Mouse (Mus musculus): ENCODE data around the gene Mypn. TPM values are rescaled to one million over a fixed set of nuclear protein-coding genes. Genes with fewer than 3 reads are reported as not detected.

Mypn gene
- total and polyA plus RNA-seq, 2 experiments from 2014 or later: 0.22 to 0.74 TPM

DNA sequence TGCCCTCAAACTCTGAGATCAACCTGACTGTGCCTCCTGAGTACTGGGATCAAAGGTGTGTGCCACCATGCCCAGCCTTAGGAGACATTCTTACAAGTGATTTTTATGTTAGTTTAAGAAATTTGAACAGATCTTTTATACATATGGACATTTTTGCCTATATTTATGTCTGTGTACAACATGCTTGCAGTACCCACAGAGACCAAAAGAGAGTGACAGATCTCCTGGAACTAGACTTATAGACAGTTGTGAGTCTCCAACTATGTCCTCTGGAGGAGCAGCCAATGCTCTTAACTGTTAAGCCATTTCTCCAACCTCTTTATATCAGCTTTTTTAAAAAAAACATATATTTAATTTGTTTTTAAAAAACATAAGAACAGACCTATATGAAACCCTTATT, 51.4 kb downstream of the Mypn start:
- H3K27me3 ChIP-seq (ENCODE audit: insufficient read depth, low read length): no peaks in the 10 kb centered on the region

DNA sequence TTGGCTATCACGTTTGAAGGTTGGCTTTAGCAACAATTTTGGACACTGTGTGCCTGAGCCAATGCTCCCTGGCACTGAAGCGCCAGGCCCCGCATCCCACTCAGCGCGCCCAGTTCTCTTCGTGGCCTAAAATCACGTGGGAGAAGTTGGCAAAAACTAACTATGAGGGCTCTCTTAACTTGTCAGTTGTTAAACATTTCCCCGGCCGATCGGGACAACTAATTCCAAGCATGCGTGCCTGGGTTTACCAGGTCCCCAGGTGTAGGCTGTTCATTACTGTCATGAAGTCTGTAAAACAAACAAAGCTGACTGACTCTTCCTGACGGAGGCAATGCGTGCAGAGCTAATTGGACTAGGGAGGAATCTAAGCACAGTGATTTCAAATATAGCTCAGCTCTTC, 61.1 kb downstream of the Mypn start:
- no peak for DNase-seq (ENCODE audit: low spot score)
- no peak for TF ChIP-seq CTCF (IDR thresholded peaks at IDR 0.05)
- Histone ChIP-seq H3K27me3 (ENCODE audit: insufficient read depth, low read length) (no peaks in the 10 kb centered on the region), H3K36me3 (ENCODE audit: insufficient read depth, low read length) (no peaks in the 10 kb centered on the region), H3K27ac (ENCODE audit: low read depth, low read length) (no peak overlapping the region), H3K4me3 (ENCODE audit: low read depth, low read length) (no peak overlapping the region), H3K4me2 (ENCODE audit: low read depth, low read length, poor library complexity, severe bottlenecking) (no peak overlapping the region), H3K9ac (replicated peaks; ENCODE audit: low read length, poor library complexity, severe bottlenecking) (no peak overlapping the region), H3K4me1 (ENCODE audit: insufficient read depth, low read length) (no peaks in the 10 kb centered on the region), H3K9me3 (ENCODE audit: low read length) (no peaks in the 10 kb centered on the region)
- WGBS: 90% methylated on average over 13 of the region's 13 CpGs
- no peak for ATAC-seq (ENCODE audit: low FRiP score)

More for the DNA sequence above, 51.4 kb downstream of the Mypn start:
- Histone ChIP-seq H3K4me2 (ENCODE audit: low read depth, low read length, poor library complexity, severe bottlenecking) (no peak overlapping the region), H3K36me3 (ENCODE audit: insufficient read depth, low read length) (no peaks in the 10 kb centered on the region), H3K4me1 (ENCODE audit: insufficient read depth, low read length) (no peaks in the 10 kb centered on the region), H3K27ac (ENCODE audit: low read depth, low read length) (no peak overlapping the region), H3K9me3 (ENCODE audit: low read length) (no peaks in the 10 kb centered on the region), H3K4me3 (ENCODE audit: low read depth, low read length) (no peak overlapping the region), H3K9ac (replicated peaks; ENCODE audit: low read length, poor library complexity, severe bottlenecking) (no peak overlapping the region)
- 0 out of 2 replicates have a peak, but pooled peaks have one; percentile 21 for TF ChIP-seq CTCF (IDR thresholded peaks at IDR 0.05)
- DNase-seq (ENCODE audit: low spot score): no peak
- ATAC-seq (ENCODE audit: low FRiP score): no peak

DNA sequence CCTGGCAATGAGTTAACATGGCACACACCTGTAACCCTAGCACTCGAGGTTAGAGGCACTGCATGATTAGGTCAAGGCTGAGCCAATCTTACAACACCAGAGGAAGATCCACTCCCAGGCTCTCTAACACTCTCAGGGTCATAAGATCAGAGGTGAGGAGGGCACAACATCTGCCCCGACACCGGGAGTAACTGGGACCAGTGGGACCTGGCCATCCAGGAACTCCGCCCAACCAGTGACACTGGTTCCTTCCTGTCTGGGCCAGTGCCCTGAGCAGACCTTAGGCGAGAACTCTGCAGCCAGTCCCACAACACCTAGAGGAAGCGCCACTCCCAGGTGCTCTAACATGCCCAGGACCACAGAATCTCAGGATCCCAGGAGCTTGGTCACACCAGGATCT, 67.3 kb downstream of the Mypn start:
- Histone ChIP-seq H3K4me1 (ENCODE audit: insufficient read depth, low read length) (no peaks in the 10 kb centered on the region), H3K4me3 (ENCODE audit: low read depth, low read length) (no peak overlapping the region), H3K27me3 (ENCODE audit: insufficient read depth, low read length) (no peaks in the 10 kb centered on the region), H3K9me3 (ENCODE audit: low read length) (no peaks in the 10 kb centered on the region), H3K9ac (replicated peaks; ENCODE audit: low read length, poor library complexity, severe bottlenecking) (no peak overlapping the region), H3K36me3 (ENCODE audit: insufficient read depth, low read length) (no peaks in the 10 kb centered on the region), H3K4me2 (ENCODE audit: low read depth, low read length, poor library complexity, severe bottlenecking) (no peak overlapping the region), H3K27ac (ENCODE audit: low read depth, low read length) (no peak overlapping the region)
- WGBS: 89% methylated on average over 6 of the region's 6 CpGs
- ATAC-seq (ENCODE audit: low FRiP score) (no peak), DNase-seq (ENCODE audit: low spot score) (no peak)
- TF ChIP-seq CTCF (IDR thresholded peaks at IDR 0.05): no peak

DNA sequence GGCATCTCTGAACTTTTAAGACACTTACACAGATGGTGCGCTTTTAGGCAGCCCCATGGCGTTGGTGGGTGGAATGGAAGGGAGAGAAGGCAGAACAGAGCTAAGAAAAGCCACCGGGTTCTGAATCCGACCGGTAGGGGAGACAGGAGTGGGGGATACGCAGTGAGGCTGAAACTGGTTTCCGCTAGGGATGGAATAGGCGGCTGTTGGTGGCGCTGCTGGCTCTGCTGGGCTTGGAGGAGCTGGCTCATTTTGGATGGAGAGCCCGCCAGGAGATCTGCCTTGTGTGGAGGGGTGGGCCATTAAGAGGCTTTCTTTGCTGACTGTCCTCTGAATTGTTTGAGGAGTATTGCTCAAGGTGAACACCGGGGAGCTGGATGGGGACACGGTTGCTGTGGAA, 68.1 kb downstream of the Mypn start:
- Histone ChIP-seq H3K4me1 (ENCODE audit: insufficient read depth, low read length) (no peaks in the 10 kb centered on the region), H3K9me3 (ENCODE audit: low read length) (no peaks in the 10 kb centered on the region), H3K27me3 (ENCODE audit: insufficient read depth, low read length) (no peaks in the 10 kb centered on the region), H3K4me2 (ENCODE audit: low read depth, low read length, poor library complexity, severe bottlenecking) (no peak overlapping the region), H3K4me3 (ENCODE audit: low read depth, low read length) (no peak overlapping the region), H3K9ac (replicated peaks; ENCODE audit: low read length, poor library complexity, severe bottlenecking) (no peak overlapping the region), H3K27ac (ENCODE audit: low read depth, low read length) (no peak overlapping the region), H3K36me3 (ENCODE audit: insufficient read depth, low read length) (no peaks in the 10 kb centered on the region)
- no peak for TF ChIP-seq CTCF (IDR thresholded peaks at IDR 0.05)
- DNase-seq (ENCODE audit: low spot score) (no peak), ATAC-seq (ENCODE audit: low FRiP score) (no peak)
- WGBS: 57% methylated on average over 12 of the region's 12 CpGs

DNA sequence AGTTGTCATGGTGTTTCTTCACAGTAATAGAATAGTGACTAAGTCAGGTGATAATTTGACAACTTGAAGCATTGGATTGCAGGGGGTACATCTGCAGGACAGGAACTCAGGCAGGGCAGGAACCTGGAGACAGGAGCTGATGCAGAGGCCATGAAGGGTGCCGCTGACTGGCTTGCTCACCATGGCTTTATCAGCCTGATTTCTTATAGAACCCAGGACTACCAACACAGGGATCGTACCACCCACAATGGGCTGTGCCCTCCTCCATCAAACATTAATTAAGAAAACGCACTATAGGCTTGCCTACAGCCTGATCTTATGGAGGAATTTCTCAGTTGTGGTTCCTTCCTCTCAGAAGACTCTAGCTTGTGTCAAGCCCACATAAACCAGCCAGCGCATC, 70.4 kb downstream of the Mypn start:
- Histone ChIP-seq H3K27ac (ENCODE audit: low read depth, low read length) (no peak overlapping the region), H3K27me3 (ENCODE audit: insufficient read depth, low read length) (no peaks in the 10 kb centered on the region), H3K9ac (replicated peaks; ENCODE audit: low read length, poor library complexity, severe bottlenecking) (no peak overlapping the region), H3K4me2 (ENCODE audit: low read depth, low read length, poor library complexity, severe bottlenecking) (no peak overlapping the region), H3K4me3 (ENCODE audit: low read depth, low read length) (no peak overlapping the region), H3K4me1 (ENCODE audit: insufficient read depth, low read length) (no peaks in the 10 kb centered on the region), H3K36me3 (ENCODE audit: insufficient read depth, low read length) (no peaks in the 10 kb centered on the region), H3K9me3 (ENCODE audit: low read length) (no peaks in the 10 kb centered on the region)
- 87% methylated on average over 4 of the region's 4 CpGs for WGBS
- TF ChIP-seq CTCF (IDR thresholded peaks at IDR 0.05): no peak
- no peak for ATAC-seq (ENCODE audit: low FRiP score)
- DNase-seq (ENCODE audit: low spot score): no peak

DNA sequence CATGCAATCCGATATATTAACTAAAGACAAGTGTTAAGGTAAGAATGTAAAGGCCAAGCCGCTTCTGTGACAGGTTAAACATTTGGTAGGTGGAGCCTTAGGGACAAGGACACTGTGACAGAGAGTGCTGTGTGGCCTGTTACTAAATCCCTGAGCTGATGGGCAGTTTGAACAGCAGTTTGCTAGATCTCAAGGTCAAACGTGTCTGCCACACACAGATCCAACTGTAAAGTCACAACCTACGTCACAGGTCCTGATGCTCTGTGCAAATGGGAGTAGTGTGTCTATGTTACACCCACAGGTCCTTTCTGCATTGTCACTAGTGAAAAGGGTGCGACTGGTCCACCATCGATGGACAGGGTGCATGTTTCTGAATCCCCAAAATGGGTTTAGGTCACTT, 71.4 kb downstream of the Mypn start:
- TF ChIP-seq CTCF (IDR thresholded peaks at IDR 0.05): no peak
- Histone ChIP-seq H3K9me3 (ENCODE audit: low read length) (no peaks in the 10 kb centered on the region), H3K4me1 (ENCODE audit: insufficient read depth, low read length) (no peaks in the 10 kb centered on the region), H3K4me3 (ENCODE audit: low read depth, low read length) (no peak overlapping the region), H3K27ac (ENCODE audit: low read depth, low read length) (no peak overlapping the region), H3K9ac (replicated peaks; ENCODE audit: low read length, poor library complexity, severe bottlenecking) (no peak overlapping the region), H3K27me3 (ENCODE audit: insufficient read depth, low read length) (no peaks in the 10 kb centered on the region), H3K36me3 (ENCODE audit: insufficient read depth, low read length) (no peaks in the 10 kb centered on the region), H3K4me2 (ENCODE audit: low read depth, low read length, poor library complexity, severe bottlenecking) (no peak overlapping the region)
- 89% methylated on average over 6 of the region's 6 CpGs for WGBS
- DNase-seq (ENCODE audit: low spot score) (no peak), ATAC-seq (ENCODE audit: low FRiP score) (no peak)
